Mouse (Mus musculus) ovary, postnatal 36 days (tissue): ENCODE results near the gene Htr2b.

ENCODE experiments used
- DNase-seq: peaks from one replicate; pipeline ENCODE4 v3.0.0; 2022; ENCODE audit warnings: low spot score, mixed read lengths

Htr2b gene

GRCm38 (mm10) chr1:86111779-86112178, at the start of gene Htr2b:
Htr2b (minus strand) TSS chr1:86111970.
- DNase-seq: peak; percentile 21

- no peak for DNase-seq
These were observed 49.3 kb upstream of the Htr2b start for GRCm38 (mm10) chr1:86161061-86161460.

GRCm38 (mm10) chr1:86160479-86160878, 48.7 kb upstream of the Htr2b start:
- no peak for DNase-seq

GRCm38 (mm10) chr1:86160059-86160458, 48.3 kb upstream of the Htr2b start:
- DNase-seq: no peak

GRCm38 (mm10) chr1:86156595-86156994, 44.8 kb upstream of the Htr2b start:
- DNase-seq: no peak

GRCm38 (mm10) chr1:86156075-86156474, 44.3 kb upstream of the Htr2b start:
- no peak for DNase-seq

GRCm38 (mm10) chr1:86154824-86155164, 43.0 kb upstream of the Htr2b start:
- DNase-seq: no peak

GRCm38 (mm10) chr1:86154133-86154823, 42.5 kb upstream of the Htr2b start, which contains the start of gene Armc9:
Armc9 (plus strand) TSS chr1:86154780.
- peak; percentile 93 for DNase-seq

GRCm38 (mm10) chr1:86152618-86153017, 40.8 kb upstream of the Htr2b start:
- DNase-seq: no peak

GRCm38 (mm10) chr1:86151376-86151775, 39.6 kb upstream of the Htr2b start:
- DNase-seq: no peak

- DNase-seq: no peak
These were observed 39.2 kb upstream of the Htr2b start for GRCm38 (mm10) chr1:86150929-86151328.

- DNase-seq: no peak
These were observed 36.4 kb upstream of the Htr2b start for GRCm38 (mm10) chr1:86148161-86148560.

GRCm38 (mm10) chr1:86147557-86147956, 35.8 kb upstream of the Htr2b start:
- DNase-seq: no peak

GRCm38 (mm10) chr1:86146293-86146692, 34.5 kb upstream of the Htr2b start:
- no peak for DNase-seq

GRCm38 (mm10) chr1:86144001-86144944, 32.5 kb upstream of the Htr2b start:
- DNase-seq: peak; percentile 15

GRCm38 (mm10) chr1:86143165-86143564, 31.4 kb upstream of the Htr2b start:
- DNase-seq: no peak

- no peak for DNase-seq
These were observed 29.3 kb upstream of the Htr2b start for GRCm38 (mm10) chr1:86141081-86141480.

- DNase-seq: no peak
These were observed 23.5 kb upstream of the Htr2b start for GRCm38 (mm10) chr1:86135315-86135714.

GRCm38 (mm10) chr1:86133337-86133736, 21.6 kb upstream of the Htr2b start, which contains the start of gene Gm21972:
Gm21972 (plus strand) TSS chr1:86133637.
- DNase-seq: no peak

- no peak for DNase-seq
These were observed 14.3 kb upstream of the Htr2b start for GRCm38 (mm10) chr1:86126036-86126435.

- no peak for DNase-seq
These were observed 7.8 kb upstream of the Htr2b start for GRCm38 (mm10) chr1:86119549-86119948.

GRCm38 (mm10) chr1:86114141-86114540, 2.4 kb upstream of the Htr2b start:
- DNase-seq: no peak

GRCm38 (mm10) chr1:86105054-86105453, 6.7 kb downstream of the Htr2b start:
- no peak for DNase-seq
